Mouse (Mus musculus): Measurements from ENCODE around the gene Snapin.

DNA sequence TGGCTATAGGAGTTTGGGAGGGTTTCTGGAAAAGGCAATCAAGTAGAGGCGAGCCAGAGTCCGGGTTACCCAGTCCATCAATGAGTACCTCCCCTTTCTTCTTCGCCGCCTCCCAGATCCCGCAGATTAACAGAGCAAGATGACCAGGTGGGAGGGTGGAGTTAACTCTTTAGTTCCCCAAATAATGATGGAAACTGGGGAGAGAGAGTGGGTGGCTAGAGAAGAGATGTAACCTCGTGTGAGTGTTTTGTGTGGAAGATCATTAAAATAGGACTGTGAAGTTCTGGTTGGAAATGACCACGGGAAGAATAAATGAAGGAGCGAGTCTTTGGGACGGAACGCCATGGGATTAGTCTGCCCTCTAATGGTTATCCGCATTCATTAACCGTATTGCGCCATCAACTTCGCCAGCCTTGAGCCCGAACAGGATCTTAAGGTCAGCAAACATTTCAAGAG lies 24.5 kb downstream of the Snapin start:
- peak; percentile 94 for TF ChIP-seq CTCF (conservative IDR thresholded peaks at IDR 0.05; ENCODE audit: insufficient read depth, insufficient read length, low read depth, low read length)
- no peak for TF ChIP-seq POLR2A (IDR thresholded peaks at IDR 0.05; ENCODE audit: low read depth, low read length)

Data from kidney, adult 2 months (tissue).